Mouse (Mus musculus) intestine, postnatal 0 days (tissue): ENCODE data around the gene Acsm4. TPM values are rescaled to one million over a fixed set of nuclear protein-coding genes. Genes with fewer than 3 reads are reported as not detected.
A peak's percentile ranks its signal among the peaks of the same experiment; 100 is the strongest.

Experiments
- ATAC-seq: fragments of 200-750 bp; cut with Nextera tagmentation; 2 replicates; pipeline ENCODE4 v1.8.0; 2017; ENCODE audit warnings: mild to moderate bottlenecking, moderate TSS enrichment, moderate library complexity
- H3K27ac ChIP-seq: fragments of 300-500 bp; sonication (generic); 2 replicates; pipeline ENCODE4 v1.5.1; 2014; ENCODE audit warnings: mild to moderate bottlenecking, low read depth, low read length, moderate library complexity
- H3K27me3 ChIP-seq: fragments of 300-500 bp; sonication (generic); replicated peaks from 2 replicates; pipeline ENCODE4 v1.6.1; 2014; ENCODE audit warnings: low read length, mixed read lengths; ENCODE audit not compliant: control insufficient read depth, insufficient read depth
- H3K36me3 ChIP-seq: fragments of 300-500 bp; sonication (generic); 2 replicates; pipeline ENCODE4 v1.6.1; 2014; ENCODE audit warnings: mild to moderate bottlenecking, moderate library complexity; ENCODE audit not compliant: control insufficient read depth, insufficient read depth
- H3K4me1 ChIP-seq: fragments of 300-500 bp; sonication (generic); replicated peaks from 2 replicates; pipeline ENCODE4 v1.6.1; 2014; ENCODE audit warnings: antibody characterized with exemption, low read length, mixed read lengths; ENCODE audit not compliant: control insufficient read depth, insufficient read depth
- H3K4me2 ChIP-seq: fragments of 300-500 bp; sonication (generic); replicated peaks from 2 replicates; pipeline ENCODE4 v1.6.1; 2014; ENCODE audit warnings: low read depth, mild to moderate bottlenecking, moderate library complexity
- H3K4me3 ChIP-seq: fragments of 300-500 bp; sonication (generic); 2 replicates; pipeline ENCODE4 v1.5.1; 2014; ENCODE audit warnings: low read depth, low read length
- H3K9ac ChIP-seq: fragments of 300-500 bp; sonication (generic); 2 replicates; pipeline ENCODE4 v1.6.1; 2014; ENCODE audit warnings: mild to moderate bottlenecking, low read depth, low read length
- H3K9me3 ChIP-seq: fragments of 300-500 bp; sonication (generic); 2 replicates; pipeline ENCODE4 v1.6.1; 2016; ENCODE audit warnings: mixed run types; ENCODE audit not compliant: control insufficient read depth
- CTCF ChIP-seq: sonication (generic); IDR thresholded peaks from 2 replicates; pipeline ENCODE4 v1.5.1; 2016; ENCODE audit warnings: low read depth, mild to moderate bottlenecking, control low read depth, antibody characterized with exemption, moderate library complexity
- WGBS: fragments of 180-500 bp; shearing (Covaris S2); extraction: QIAGEN DNeasy Blood & Tissue Kit; methylation state at CpG from one replicate; pipeline ENCODE4 v1.1.7; 2014; 5-methylcytosine and 5-hydroxymethylcytosine counted together
- polyA plus RNA-seq: library from polyadenylated mRNA; unstranded; fragments of >200 nt; fragmentation: Nextera tagmentation; extraction: Ambion mirVana; gene quantifications from 2 replicates; pipeline ENCODE4 v1.2.1, GENCODE M21; 2015

Acsm4 gene
- polyA plus RNA-seq, 1 experiment from 2014 or later: not detected

DNA sequence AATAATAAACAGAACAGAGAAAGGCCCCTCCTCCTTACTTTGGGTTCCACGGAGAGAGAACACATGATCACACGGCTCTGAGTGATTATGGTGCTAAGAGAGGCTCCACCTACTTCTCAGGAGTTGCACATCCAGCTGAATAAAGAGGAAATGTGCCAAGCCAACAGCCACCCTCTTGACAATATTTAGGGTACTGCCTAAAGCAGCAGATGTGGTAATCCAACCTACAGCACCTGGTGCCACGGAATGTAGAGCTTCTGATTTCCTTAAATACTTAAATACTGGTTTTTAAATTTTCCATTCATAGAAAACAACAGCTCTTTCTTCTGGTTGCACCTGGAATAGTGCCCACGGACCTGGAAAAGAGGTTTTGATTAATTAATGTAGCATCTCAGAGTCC, 7.1 kb upstream of the Acsm4 start:
- Histone ChIP-seq H3K36me3 (no peaks in the 10 kb centered on the region), H3K4me3 (no peak overlapping the region), H3K9me3 (no peaks in the 10 kb centered on the region), H3K4me2 (no peak overlapping the region), H3K9ac (no peak overlapping the region), H3K4me1 (no peaks in the 10 kb centered on the region), H3K27me3 (no peaks in the 10 kb centered on the region), H3K27ac (no peak overlapping the region)
- TF ChIP-seq CTCF: no peak
- 55% methylated on average over 4 of the region's 4 CpGs for WGBS
- ATAC-seq: no peak

DNA sequence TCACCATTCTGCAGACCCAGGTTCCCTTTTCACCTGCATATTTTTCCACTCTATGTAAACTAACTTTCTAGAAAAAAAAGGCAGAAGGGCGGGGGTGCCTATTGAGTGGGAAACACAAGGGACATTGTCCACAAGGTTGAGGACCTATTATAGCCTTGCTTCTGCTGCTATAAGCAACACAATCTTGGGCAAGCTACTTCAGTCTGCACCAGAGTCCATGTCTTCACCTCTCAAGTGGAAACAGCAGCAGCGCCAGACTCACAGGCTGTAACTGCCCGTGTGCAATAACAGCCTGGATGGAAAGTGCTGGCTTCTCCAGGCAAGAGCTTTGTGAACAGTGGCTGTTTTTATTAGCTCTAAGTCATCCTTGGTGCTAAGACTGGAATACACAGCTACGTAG, 2.5 kb downstream of the Acsm4 start:
- Histone ChIP-seq H3K27ac (no peak overlapping the region), H3K4me3 (no peak overlapping the region), H3K27me3 (no peaks in the 10 kb centered on the region), H3K9ac (no peak overlapping the region), H3K36me3 (no peaks in the 10 kb centered on the region), H3K4me1 (no peaks in the 10 kb centered on the region), H3K9me3 (no peaks in the 10 kb centered on the region), H3K4me2 (no peak overlapping the region)
- TF ChIP-seq CTCF: no peak
- no peak for ATAC-seq
- 74% methylated on average over 4 of the region's 4 CpGs for WGBS

DNA sequence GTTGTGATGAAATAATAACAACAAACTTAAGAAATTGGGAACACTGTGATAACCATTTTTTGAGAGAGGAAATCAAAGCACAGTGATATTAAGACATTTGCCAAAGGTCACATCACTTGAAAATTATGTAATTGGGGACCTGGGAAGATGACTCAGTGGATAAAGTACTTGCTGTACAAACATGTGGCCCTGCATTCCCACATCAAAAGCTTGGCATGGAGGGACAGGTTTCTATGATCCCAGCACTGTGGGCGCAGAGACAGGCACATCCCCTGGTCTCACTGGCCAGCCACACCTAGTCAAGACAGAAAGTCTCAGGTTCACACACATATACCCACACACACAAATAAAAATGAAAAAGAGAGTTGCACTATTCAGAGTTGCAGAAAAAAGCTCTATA, 5.1 kb downstream of the Acsm4 start:
- Histone ChIP-seq H3K9me3 (no peaks in the 10 kb centered on the region), H3K36me3 (no peaks in the 10 kb centered on the region), H3K4me2 (no peak overlapping the region), H3K4me3 (no peak overlapping the region), H3K9ac (no peak overlapping the region), H3K4me1 (no peaks in the 10 kb centered on the region), H3K27ac (no peak overlapping the region), H3K27me3 (no peaks in the 10 kb centered on the region)
- no peak for ATAC-seq
- 67% methylated on average over 1 of the region's 1 CpGs for WGBS
- TF ChIP-seq CTCF: no peak

DNA sequence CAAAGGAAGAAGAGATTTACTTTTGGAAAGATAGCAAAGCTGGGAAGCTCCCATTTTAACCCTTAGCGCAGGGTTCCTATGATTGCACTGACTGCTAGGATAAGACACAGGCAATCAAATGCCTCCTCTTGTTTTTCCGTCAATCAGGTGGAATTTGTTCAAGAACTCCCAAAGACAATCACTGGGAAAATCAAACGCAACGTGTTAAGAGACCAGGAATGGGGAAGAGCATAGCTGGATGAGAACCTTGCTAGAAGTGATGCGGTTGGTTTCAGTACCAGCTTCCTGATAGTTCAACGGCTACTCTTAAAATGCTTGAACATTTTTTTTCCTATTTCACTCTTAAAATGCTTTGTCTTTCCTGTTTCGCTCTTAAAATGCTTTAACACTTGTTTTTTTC, 24.3 kb downstream of the Acsm4 start:
- Histone ChIP-seq H3K27me3 (no peaks in the 10 kb centered on the region), H3K4me2 (no peak overlapping the region), H3K9me3 (no peaks in the 10 kb centered on the region), H3K27ac (no peak overlapping the region), H3K4me3 (no peak overlapping the region), H3K4me1 (no peaks in the 10 kb centered on the region), H3K36me3 (peaks cover 25% of the 10 kb centered on the region), H3K9ac (no peak overlapping the region)
- ATAC-seq: no peak
- no peak for TF ChIP-seq CTCF
- WGBS: 89% methylated on average over 7 of the region's 7 CpGs

DNA sequence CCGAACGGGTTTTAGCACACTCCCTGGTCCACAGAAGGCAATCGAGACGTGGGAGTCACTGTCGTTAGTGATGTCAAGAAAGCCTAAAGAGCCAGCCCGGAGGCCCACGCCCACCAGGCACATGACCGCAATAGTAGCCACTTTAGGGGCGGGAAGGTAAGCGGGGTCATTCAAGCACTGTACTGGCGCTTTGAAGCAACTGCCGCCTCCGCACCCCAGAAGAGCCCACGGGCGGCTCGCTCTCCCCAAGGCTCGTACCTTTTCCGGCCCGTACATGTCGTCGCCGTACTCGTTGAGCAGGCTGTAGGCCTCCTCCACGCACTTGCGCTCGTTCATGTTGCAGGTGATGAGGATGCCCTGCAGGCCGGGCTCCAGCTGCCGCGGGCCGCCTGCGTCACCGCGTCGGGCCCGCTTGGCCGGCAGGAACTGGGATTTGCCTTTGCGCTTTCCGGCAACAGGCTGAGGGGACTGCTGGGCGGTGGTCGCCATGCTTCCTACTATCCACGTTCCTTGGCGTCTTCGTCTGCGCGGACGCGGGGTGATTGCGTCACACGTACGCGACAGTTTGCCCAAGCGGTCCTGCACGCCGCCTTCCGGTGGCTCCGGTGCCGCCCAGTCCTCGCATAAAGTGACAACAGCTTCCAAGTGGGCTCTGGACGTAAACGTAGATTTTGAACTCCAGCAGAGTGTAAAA, 30.6 kb downstream of the Acsm4 start, which contains the start of gene Thumpd1:
Thumpd1 (minus strand) TSS at position 546 of the 694 bp plus-strand sequence.
- 0 out of 2 replicates have a peak, but pooled peaks cover 4% of the 10 kb centered on the region for H3K4me1 ChIP-seq
- TF ChIP-seq CTCF: peak; percentile 89
- peak within 1 kb of the TSS; percentile 21 for H3K27ac ChIP-seq
- under 1% methylated on average over 60 of the region's 60 CpGs for WGBS
- no peaks in the 10 kb centered on the region for H3K9me3 ChIP-seq
- peaks cover 25% of the 10 kb centered on the region for H3K36me3 ChIP-seq
- peak; percentile 93 for ATAC-seq
- peak within 1 kb of the TSS; percentile 66 for H3K9ac ChIP-seq
- peak within 1 kb of the TSS; percentile 82 for H3K4me3 ChIP-seq
- no peaks in the 10 kb centered on the region for H3K27me3 ChIP-seq
- H3K4me2 ChIP-seq: peak within 1 kb of the TSS; percentile 82

DNA sequence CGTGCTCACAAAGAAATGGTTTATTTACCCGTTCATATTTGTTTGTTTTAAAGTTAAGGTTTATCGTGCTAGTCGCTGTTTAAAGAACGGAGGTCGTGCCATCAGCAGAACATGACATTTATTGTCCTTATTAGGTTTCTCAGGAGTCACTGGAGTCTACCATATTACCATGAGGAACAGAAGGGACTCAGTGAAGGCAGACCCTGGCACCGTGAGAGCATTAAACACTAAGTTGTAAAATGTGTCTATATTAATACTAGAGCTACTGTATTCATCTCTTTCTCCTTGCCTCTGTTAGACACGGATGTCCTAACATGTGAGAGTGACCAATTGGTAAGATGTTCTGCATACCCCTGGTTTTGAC, 31.1 kb downstream of the Acsm4 start:
- 10% methylated on average over 8 of the region's 8 CpGs for WGBS

More for the DNA sequence above, 31.1 kb downstream of the Acsm4 start:
- Histone ChIP-seq H3K9me3 (no peaks in the 10 kb centered on the region), H3K27ac (no peak overlapping the region), H3K9ac (peak overlapping the region; percentile 66), H3K4me3 (peak overlapping the region; percentile 82), H3K36me3 (peaks cover 20% of the 10 kb centered on the region), H3K4me1 (0 out of 2 replicates have a peak, but pooled peaks cover 4% of the 10 kb centered on the region), H3K4me2 (peak overlapping the region; percentile 82), H3K27me3 (no peaks in the 10 kb centered on the region)
- ATAC-seq: 0 out of 2 replicates have a peak, but pooled peaks have one; percentile 12
- no peak for TF ChIP-seq CTCF
